Mouse (Mus musculus) liver, adult 10 weeks (tissue): ENCODE measurements around the gene Scgb1b19. TPM values are rescaled to one million over a fixed set of nuclear protein-coding genes. Genes with fewer than 3 reads are reported as not detected.

Source experiments
- polyA plus RNA-seq: library from polyadenylated mRNA; stranded (reverse); fragments of 350-450 nt; fragmentation: Illumina TruSeq; extraction: RNeasy Lipid Tissue Mini Kit (QIAGEN cat#74804); gene quantifications from one replicate; pipeline ENCODE4 v1.2.3, GENCODE M21; 2014; ENCODE audit warnings: low read depth, low replicate concordance

The Scgb1b19 gene
- not detected for polyA plus RNA-seq

GRCm38 (mm10) chr7:33286991-33287390 is at the start of gene Scgb1b19:
Gene Scgb1b19, plus strand, starts transcription at chr7:33287291.

GRCm38 (mm10) chr7:33280238-33280637 is 6.9 kb upstream of the Scgb1b19 start, which contains the start of gene Scgb2b19:
Gene Scgb2b19, minus strand, starts transcription at chr7:33280338.

Other genes with a start within 250 kb of the Scgb1b19 start
- gene Scgb2b17, start 230.7 kb upstream of the Scgb1b19 start, polyA plus RNA-seq: not detected
- gene Scgb1b17, start 223.8 kb upstream of the Scgb1b19 start, polyA plus RNA-seq: not detected
- gene Scgb2b18, start 113.4 kb upstream of the Scgb1b19 start, polyA plus RNA-seq: not detected
- gene Scgb1b18, start 101.7 kb upstream of the Scgb1b19 start, polyA plus RNA-seq: not detected
- not detected for gene Scgb2b19, start 7.0 kb upstream of the Scgb1b19 start, polyA plus RNA-seq
- gene Scgb2b20, start 79.0 kb downstream of the Scgb1b19 start, polyA plus RNA-seq: not detected
- gene Scgb1b20, start 85.9 kb downstream of the Scgb1b19 start, polyA plus RNA-seq: not detected
- gene Scgb2b21, start 233.2 kb downstream of the Scgb1b19 start, polyA plus RNA-seq: not detected